Mouse (Mus musculus) left cerebral cortex, adult 8-10 months (tissue): ENCODE results near the gene Gm20911. TPM values are rescaled to one million over a fixed set of nuclear protein-coding genes. Genes with fewer than 3 reads are reported as not detected.
"Not testable (repeated sequence)": the region's sequence is repeated elsewhere in the genome, so short reads cannot be mapped to it uniquely, and the experiment has no call there.

ENCODE experiments used
- DNase-seq, 2 experiments: peaks; one replicate each; pipeline ENCODE4 v3.0.0; 2022; ENCODE audit warnings: low spot score in 2 of 2
- total RNA-seq, 4 experiments: library from RNA; stranded (reverse); gene quantifications; 2 replicates each; pipeline ENCODE4 v1.2.4; 2022

Gene Gm20911
- total RNA-seq, result not detected

DNA sequence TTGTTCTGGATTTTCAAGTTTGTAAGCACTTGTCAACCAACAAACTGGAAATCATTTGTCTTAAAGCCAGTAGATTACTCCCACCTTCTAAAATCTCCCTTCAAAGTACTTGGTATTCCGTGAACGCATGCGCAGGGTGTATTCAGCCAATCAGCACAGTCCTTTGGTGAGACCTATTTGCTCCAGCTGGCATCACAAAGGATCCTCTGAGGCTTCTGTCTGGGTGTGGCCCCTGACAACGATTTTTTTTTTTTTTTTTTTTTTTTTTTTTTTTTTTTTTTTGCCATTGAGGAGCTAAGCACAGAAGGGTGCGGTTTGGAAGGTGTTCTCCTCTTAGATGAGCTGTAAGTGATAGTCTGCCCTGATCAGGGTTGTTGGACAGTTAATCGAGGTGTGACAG is at the start of gene Gm20911:
Gene Gm20911 (plus strand): TSS at position 301 of the 400 bp plus-strand sequence.
- DNase-seq, result not testable (repeated sequence)
